10 mouse cellular contexts compared by ENCODE assay signal in genomic region chr9:48740732-48741255, GRCm38 (mm10).
DNase-seq lines count a peak whose midpoint lies in the region; ATAC-seq and TF ChIP-seq lines count a peak whose summit lies in the region.
"Had no signal": no experiment of that assay in that cellular context is flagged by ENCODE, and none has a peak within 500 bp of the region (broad histone marks: within the 10 kb centered on the region; RNA-seq: fewer than 3 reads in every experiment).

No protein-coding gene starts in this region.

- peaks cover 61% of the 10 kb centered on the region for H3K4me1 ChIP-seq in forebrain, embryonic 13.5 days
- H3K4me1 ChIP-seq in forebrain, embryonic 10.5 days: peaks cover 76% of the 10 kb centered on the region
- H3K4me1 ChIP-seq in kidney, adult 2 months (ENCODE audit: control insufficient read depth, insufficient read depth, low read length): peaks cover 66% of the 10 kb centered on the region
- H3K4me1 ChIP-seq in brown adipose tissue, adult 24 weeks (ENCODE audit: control insufficient read depth, insufficient read depth, insufficient read length, low read length): peaks cover 54% of the 10 kb centered on the region
- peaks cover 33% of the 10 kb centered on the region for H3K4me1 ChIP-seq in intestine, embryonic 15.5 days (replicated peaks)

- no peak for TF ChIP-seq POLR2A in kidney, adult 2 months (IDR thresholded peaks at IDR 0.05; ENCODE audit: low read depth, low read length)

- WGBS in forebrain, embryonic 13.5 days: 86% methylated on average over 4 of the region's 4 CpGs
- 75% methylated on average over 4 of the region's 4 CpGs for WGBS in forebrain, embryonic 10.5 days
- WGBS in kidney, adult 2 months: 50% methylated on average over 4 of the region's 4 CpGs
- 49% methylated on average over 4 of the region's 4 CpGs for WGBS in intestine, embryonic 15.5 days

- no peaks in the 10 kb centered on the region for H3K9me3 ChIP-seq in forebrain, embryonic 13.5 days (replicated peaks)
- no peaks in the 10 kb centered on the region for H3K9me3 ChIP-seq in forebrain, embryonic 10.5 days
- H3K9me3 ChIP-seq in intestine, embryonic 15.5 days: no peaks in the 10 kb centered on the region
- H3K9me3 ChIP-seq: midbrain, embryonic 12.5 days had no signal

- H3K9ac ChIP-seq in forebrain, embryonic 13.5 days: no peak overlapping the region
- H3K9ac ChIP-seq in intestine, embryonic 15.5 days: no peak overlapping the region
- H3K9ac ChIP-seq: midbrain, embryonic 12.5 days had no signal

- peak overlapping the region; percentile 78 for H3K27ac ChIP-seq in forebrain, embryonic 13.5 days
- H3K27ac ChIP-seq in forebrain, embryonic 10.5 days: no peak overlapping the region
- H3K27ac ChIP-seq in kidney, adult 2 months (ENCODE audit: insufficient read depth, low read depth, low read length): peak overlapping the region; percentile 41; the same call in 1 of the 2 replicates
- H3K27ac ChIP-seq in brown adipose tissue, adult 24 weeks (replicated peaks; ENCODE audit: low read depth, low read length): peak overlapping the region; percentile 93
- peak overlapping the region; percentile 70; the same call in 1 of the 2 replicates for H3K27ac ChIP-seq in intestine, embryonic 15.5 days

- H3K27me3 ChIP-seq in forebrain, embryonic 13.5 days: peaks cover 8% of the 10 kb centered on the region
- H3K27me3 ChIP-seq in forebrain, embryonic 10.5 days (ENCODE audit: poor library complexity, severe bottlenecking): no peaks in the 10 kb centered on the region
- H3K27me3 ChIP-seq in kidney, adult 2 months (replicated peaks; ENCODE audit: control insufficient read depth, insufficient read depth, low read length): no peaks in the 10 kb centered on the region
- no peaks in the 10 kb centered on the region for H3K27me3 ChIP-seq in intestine, embryonic 15.5 days (replicated peaks)
- H3K27me3 ChIP-seq: midbrain, embryonic 12.5 days had no signal

- no peak for TF ChIP-seq CTCF in kidney, adult 2 months (conservative IDR thresholded peaks at IDR 0.05; ENCODE audit: insufficient read depth, insufficient read length, low read depth, low read length)

- H3K4me3 ChIP-seq in forebrain, embryonic 13.5 days: no peak overlapping the region
- H3K4me3 ChIP-seq in forebrain, embryonic 10.5 days: no peak overlapping the region
- no peak overlapping the region for H3K4me3 ChIP-seq in kidney, adult 2 months (ENCODE audit: insufficient read depth, low read depth, low read length)
- H3K4me3 ChIP-seq in brown adipose tissue, adult 24 weeks (ENCODE audit: insufficient read depth, low read depth, low read length): no peak overlapping the region
- H3K4me3 ChIP-seq in intestine, embryonic 15.5 days (replicated peaks): no peak overlapping the region
- H3K4me3 ChIP-seq: midbrain, embryonic 12.5 days had no signal

- no peak for DNase-seq in forebrain, embryonic 10.5 days (ENCODE audit: extremely low spot score, low spot score)
- DNase-seq in kidney, adult 2 months: no peak
- no peak for DNase-seq in kidney, adult 18-20 months
- no peak for DNase-seq in natural killer cell, adult 2 months (ENCODE audit: low spot score in 2 of 2)

- no peak overlapping the region for H3K4me2 ChIP-seq in forebrain, embryonic 13.5 days
- peak overlapping the region; percentile 47; the same call in 1 of the 2 replicates for H3K4me2 ChIP-seq in intestine, embryonic 15.5 days (replicated peaks)
- H3K4me2 ChIP-seq: liver, embryonic 11.5 days; midbrain, embryonic 12.5 days had no signal

- H3K36me3 ChIP-seq in forebrain, embryonic 13.5 days (ENCODE audit: poor library complexity, severe bottlenecking): no peaks in the 10 kb centered on the region
- peaks cover 27% of the 10 kb centered on the region for H3K36me3 ChIP-seq in forebrain, embryonic 10.5 days (replicated peaks)
- H3K36me3 ChIP-seq in kidney, adult 2 months (ENCODE audit: control insufficient read depth, insufficient read depth, low read length): no peaks in the 10 kb centered on the region
- no peaks in the 10 kb centered on the region for H3K36me3 ChIP-seq in intestine, embryonic 15.5 days
- H3K36me3 ChIP-seq: midbrain, embryonic 12.5 days had no signal

- no peak for ATAC-seq in forebrain, embryonic 13.5 days
- ATAC-seq in intestine, embryonic 15.5 days: no peak
- ATAC-seq in inflammation-experienced regulatory T-cells, adult 6 months: no peak
